Mouse (Mus musculus) neural tube, embryonic 15.5 days (tissue): Measurements from ENCODE around the gene Ulk4. TPM values are rescaled to one million over a fixed set of nuclear protein-coding genes. Genes with fewer than 3 reads are reported as not detected.

ENCODE experiments used
- ATAC-seq: fragments of 200-750 bp; cut with Nextera tagmentation; 2 replicates; pipeline ENCODE4 v1.8.0; 2017; ENCODE audit warnings: mild to moderate bottlenecking, moderate TSS enrichment, moderate library complexity; ENCODE audit not compliant: low FRiP score
- H3K27ac ChIP-seq: fragments of 300-500 bp; sonication (generic); replicated peaks from 2 replicates; pipeline ENCODE4 v1.5.1; 2015; ENCODE audit warnings: mild to moderate bottlenecking, inconsistent platforms
- H3K27me3 ChIP-seq: fragments of 300-500 bp; sonication (generic); replicated peaks from 2 replicates; pipeline ENCODE4 v1.6.1; 2015; ENCODE audit warnings: inconsistent platforms
- H3K36me3 ChIP-seq: fragments of 300-500 bp; sonication (generic); 2 replicates; pipeline ENCODE4 v1.6.1; 2015; ENCODE audit warnings: inconsistent platforms
- H3K4me1 ChIP-seq: fragments of 300-500 bp; sonication (generic); 2 replicates; pipeline ENCODE4 v1.6.1; 2015; ENCODE audit warnings: inconsistent platforms
- H3K4me2 ChIP-seq: fragments of 300-500 bp; sonication (generic); 2 replicates; pipeline ENCODE4 v1.6.1; 2015; ENCODE audit warnings: inconsistent platforms, mild to moderate bottlenecking, moderate library complexity
- H3K4me3 ChIP-seq: fragments of 300-500 bp; sonication (generic); replicated peaks from 2 replicates; pipeline ENCODE4 v1.5.1; 2015; ENCODE audit warnings: mild to moderate bottlenecking, inconsistent platforms
- H3K9ac ChIP-seq: fragments of 300-500 bp; sonication (generic); replicated peaks from 2 replicates; pipeline ENCODE4 v1.6.1; 2015; ENCODE audit warnings: mild to moderate bottlenecking, inconsistent platforms
- H3K9me3 ChIP-seq: fragments of 300-500 bp; sonication (generic); replicated peaks from 2 replicates; pipeline ENCODE4 v1.6.1; 2016; ENCODE audit warnings: inconsistent platforms
- WGBS: fragments of 180-500 bp; shearing (Covaris S2); methylation state at CpG from one replicate; pipeline ENCODE4 v1.1.7; 2015; ENCODE audit warnings: mixed read lengths; 5-methylcytosine and 5-hydroxymethylcytosine counted together
- polyA plus RNA-seq: library from polyadenylated mRNA; unstranded; fragments of >200 nt; fragmentation: Nextera tagmentation; extraction: Ambion mirVana; gene quantifications from 2 replicates; pipeline ENCODE4 v1.2.1, GENCODE M21; 2015

The Ulk4 gene
- polyA plus RNA-seq, 1 experiment from 2014 or later, result 62.5 TPM

DNA sequence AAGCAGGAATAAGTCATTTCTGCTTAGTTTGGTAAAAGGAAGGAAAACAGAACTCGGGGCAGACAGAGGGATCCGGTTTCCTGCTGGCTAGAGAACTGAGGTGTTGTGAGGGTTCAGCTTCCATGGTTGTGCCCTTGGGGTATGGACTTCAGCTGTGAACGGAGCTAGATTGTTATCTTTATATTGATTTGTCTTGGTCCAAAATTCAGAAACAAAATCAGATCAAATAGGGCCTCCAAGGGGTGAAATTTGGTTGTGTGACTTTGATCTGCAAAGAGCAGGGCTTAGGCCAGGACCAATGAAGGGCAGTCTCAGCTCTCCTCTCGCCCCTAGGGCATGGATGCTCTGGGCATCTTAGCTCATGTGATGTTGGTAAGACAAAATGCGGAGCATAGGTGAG is 292.5 kb downstream of the Ulk4 start:
- H3K4me3 ChIP-seq, result no peak overlapping the region
- H3K4me2 ChIP-seq, result no peak overlapping the region
- no peaks in the 10 kb centered on the region for H3K9me3 ChIP-seq
- no peak for ATAC-seq
- no peaks in the 10 kb centered on the region for H3K36me3 ChIP-seq
- H3K4me1 ChIP-seq, result peaks cover 22% of the 10 kb centered on the region
- H3K27ac ChIP-seq, result no peak overlapping the region
- no peak overlapping the region for H3K9ac ChIP-seq
- H3K27me3 ChIP-seq, result no peaks in the 10 kb centered on the region
- 85% methylated on average over 5 of the region's 5 CpGs for WGBS

- Histone ChIP-seq H3K4me2 (no peak overlapping the region), H3K4me3 (no peak overlapping the region), H3K27me3 (no peaks in the 10 kb centered on the region), H3K27ac (no peak overlapping the region), H3K36me3 (no peaks in the 10 kb centered on the region), H3K9ac (no peak overlapping the region), H3K9me3 (no peaks in the 10 kb centered on the region), H3K4me1 (peaks cover 22% of the 10 kb centered on the region)
- ATAC-seq, result no peak
- WGBS, result 92% methylated on average over 8 of the region's 8 CpGs
Measured at GRCm38 (mm10) chr9:120983849-120984248, 293.1 kb downstream of the Ulk4 start.

- H3K27ac ChIP-seq, result no peak overlapping the region
- ATAC-seq, result no peak
- H3K4me1 ChIP-seq, result 0 out of 2 replicates have a peak, but pooled peaks cover 5% of the 10 kb centered on the region
- no peaks in the 10 kb centered on the region for H3K36me3 ChIP-seq
- no peak overlapping the region for H3K4me2 ChIP-seq
- no peak overlapping the region for H3K9ac ChIP-seq
- 85% methylated on average over 7 of the region's 7 CpGs for WGBS
- H3K9me3 ChIP-seq, result no peaks in the 10 kb centered on the region
- H3K27me3 ChIP-seq, result no peaks in the 10 kb centered on the region
- no peak overlapping the region for H3K4me3 ChIP-seq
Measured at GRCm38 (mm10) chr9:120981777-120982176, 295.2 kb downstream of the Ulk4 start.

- no peak overlapping the region for H3K4me2 ChIP-seq
- peaks cover 17% of the 10 kb centered on the region for H3K4me1 ChIP-seq
- H3K36me3 ChIP-seq, result no peaks in the 10 kb centered on the region
- no peak for ATAC-seq
- no peak overlapping the region for H3K27ac ChIP-seq
- H3K9ac ChIP-seq, result no peak overlapping the region
- no peaks in the 10 kb centered on the region for H3K9me3 ChIP-seq
- H3K27me3 ChIP-seq, result no peaks in the 10 kb centered on the region
- 95% methylated on average over 4 of the region's 4 CpGs for WGBS
- H3K4me3 ChIP-seq, result no peak overlapping the region
Measured at GRCm38 (mm10) chr9:120976856-120977255, 300.1 kb downstream of the Ulk4 start.

GRCm38 (mm10) chr9:120976158-120976557 is 300.8 kb downstream of the Ulk4 start:
- H3K9me3 ChIP-seq, result no peaks in the 10 kb centered on the region
- no peak overlapping the region for H3K4me2 ChIP-seq
- peak overlapping the region; percentile 54; the same call in 1 of the 2 replicates for H3K27ac ChIP-seq
- H3K27me3 ChIP-seq, result no peaks in the 10 kb centered on the region
- ATAC-seq, result peak; percentile 58; the same call in 1 of the 2 replicates
- peaks cover 16% of the 10 kb centered on the region for H3K4me1 ChIP-seq
- no peaks in the 10 kb centered on the region for H3K36me3 ChIP-seq
- H3K9ac ChIP-seq, result no peak overlapping the region
- H3K4me3 ChIP-seq, result no peak overlapping the region
- WGBS, result 50% methylated on average over 5 of the region's 5 CpGs

- H3K27me3 ChIP-seq, result no peaks in the 10 kb centered on the region
- no peak overlapping the region for H3K4me3 ChIP-seq
- no peak overlapping the region for H3K9ac ChIP-seq
- H3K4me2 ChIP-seq, result no peak overlapping the region
- H3K4me1 ChIP-seq, result peaks cover 13% of the 10 kb centered on the region
- no peak overlapping the region for H3K27ac ChIP-seq
- H3K36me3 ChIP-seq, result peaks cover 3% of the 10 kb centered on the region
- ATAC-seq, result no peak
- no peaks in the 10 kb centered on the region for H3K9me3 ChIP-seq
- 79% methylated on average over 2 of the region's 2 CpGs for WGBS
Measured at GRCm38 (mm10) chr9:120974209-120974608, 302.8 kb downstream of the Ulk4 start.

DNA sequence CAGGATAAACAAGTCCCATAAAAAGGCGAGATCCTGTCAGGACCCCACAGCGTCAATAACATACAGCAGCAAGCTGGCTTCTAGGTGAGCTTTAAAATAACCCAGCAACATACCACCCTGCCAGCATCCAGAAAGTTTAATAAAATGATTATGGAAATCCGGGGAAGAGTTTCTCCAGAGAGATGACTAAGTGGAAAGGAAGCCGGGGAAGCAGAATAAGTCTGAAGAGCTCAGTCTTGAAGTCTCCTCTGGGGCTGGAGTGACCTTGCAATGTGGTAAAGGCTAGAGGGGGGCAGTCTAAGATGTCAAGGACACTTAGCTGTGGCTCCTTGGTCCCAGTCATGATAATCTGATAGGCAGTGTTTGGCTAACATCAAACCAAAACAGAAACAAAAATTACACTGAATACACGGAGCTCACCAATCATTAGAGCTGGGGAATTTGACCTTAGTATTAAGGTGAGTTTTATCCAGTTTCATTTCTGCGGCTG is 303.9 kb downstream of the Ulk4 start:
- Histone ChIP-seq H3K36me3 (peaks cover 12% of the 10 kb centered on the region), H3K27me3 (no peaks in the 10 kb centered on the region), H3K4me3 (no peak overlapping the region), H3K9ac (no peak overlapping the region), H3K4me1 (peaks cover 13% of the 10 kb centered on the region), H3K27ac (no peak overlapping the region), H3K9me3 (no peaks in the 10 kb centered on the region), H3K4me2 (no peak overlapping the region)
- no peak for ATAC-seq
- WGBS, result 79% methylated on average over 6 of the region's 6 CpGs

- Histone ChIP-seq H3K9me3 (no peaks in the 10 kb centered on the region), H3K27ac (no peak overlapping the region), H3K9ac (no peak overlapping the region), H3K4me1 (peaks cover 29% of the 10 kb centered on the region), H3K4me3 (no peak overlapping the region), H3K4me2 (no peak overlapping the region), H3K27me3 (no peaks in the 10 kb centered on the region), H3K36me3 (peaks cover 57% of the 10 kb centered on the region)
- ATAC-seq, result no peak
- WGBS, result 90% methylated on average over 10 of the region's 10 CpGs
Measured at GRCm38 (mm10) chr9:120965007-120965406, 312.0 kb downstream of the Ulk4 start.

GRCm38 (mm10) chr9:120964224-120964623 is 312.8 kb downstream of the Ulk4 start:
- Histone ChIP-seq H3K36me3 (peaks cover 61% of the 10 kb centered on the region), H3K9ac (no peak overlapping the region), H3K9me3 (no peaks in the 10 kb centered on the region), H3K27ac (0 out of 2 replicates have a peak overlapping the region, but pooled peaks have one; percentile 9), H3K4me3 (no peak overlapping the region), H3K4me2 (no peak overlapping the region), H3K27me3 (no peaks in the 10 kb centered on the region), H3K4me1 (peaks cover 29% of the 10 kb centered on the region)
- ATAC-seq, result no peak
- 76% methylated on average over 5 of the region's 5 CpGs for WGBS

DNA sequence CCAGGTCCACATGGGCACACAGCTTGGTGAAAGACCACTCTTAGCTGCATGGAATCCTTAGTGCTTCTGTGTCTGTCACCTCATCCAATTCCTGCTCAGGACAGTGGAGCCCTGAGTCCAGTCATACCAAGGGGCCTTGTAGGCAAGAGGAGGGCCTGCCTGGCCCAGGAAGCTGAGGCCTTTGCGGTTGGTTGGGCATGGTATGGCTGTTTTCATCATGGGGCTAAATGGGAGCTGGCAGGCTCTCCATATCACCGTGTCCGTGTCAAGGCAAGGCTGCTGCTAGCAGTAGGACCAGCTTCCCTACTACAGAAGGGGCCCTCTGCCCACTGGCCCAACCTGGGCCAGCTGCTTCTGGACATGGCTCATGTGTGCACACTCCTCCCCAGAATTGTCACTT is 313.3 kb downstream of the Ulk4 start:
- peaks cover 29% of the 10 kb centered on the region for H3K4me1 ChIP-seq
- no peak overlapping the region for H3K27ac ChIP-seq
- no peak overlapping the region for H3K4me3 ChIP-seq
- 83% methylated on average over 3 of the region's 3 CpGs for WGBS
- no peaks in the 10 kb centered on the region for H3K9me3 ChIP-seq
- no peak overlapping the region for H3K4me2 ChIP-seq
- H3K9ac ChIP-seq, result no peak overlapping the region
- H3K36me3 ChIP-seq, result peaks cover 61% of the 10 kb centered on the region
- no peak for ATAC-seq
- no peaks in the 10 kb centered on the region for H3K27me3 ChIP-seq

- Histone ChIP-seq H3K27ac (no peak overlapping the region), H3K4me3 (no peak overlapping the region), H3K27me3 (no peaks in the 10 kb centered on the region), H3K4me2 (no peak overlapping the region), H3K36me3 (peaks cover 64% of the 10 kb centered on the region), H3K9ac (no peak overlapping the region), H3K4me1 (peaks cover 29% of the 10 kb centered on the region), H3K9me3 (no peaks in the 10 kb centered on the region)
- ATAC-seq, result no peak
- 87% methylated on average over 4 of the region's 4 CpGs for WGBS
Measured at GRCm38 (mm10) chr9:120963104-120963503, 313.9 kb downstream of the Ulk4 start.

DNA sequence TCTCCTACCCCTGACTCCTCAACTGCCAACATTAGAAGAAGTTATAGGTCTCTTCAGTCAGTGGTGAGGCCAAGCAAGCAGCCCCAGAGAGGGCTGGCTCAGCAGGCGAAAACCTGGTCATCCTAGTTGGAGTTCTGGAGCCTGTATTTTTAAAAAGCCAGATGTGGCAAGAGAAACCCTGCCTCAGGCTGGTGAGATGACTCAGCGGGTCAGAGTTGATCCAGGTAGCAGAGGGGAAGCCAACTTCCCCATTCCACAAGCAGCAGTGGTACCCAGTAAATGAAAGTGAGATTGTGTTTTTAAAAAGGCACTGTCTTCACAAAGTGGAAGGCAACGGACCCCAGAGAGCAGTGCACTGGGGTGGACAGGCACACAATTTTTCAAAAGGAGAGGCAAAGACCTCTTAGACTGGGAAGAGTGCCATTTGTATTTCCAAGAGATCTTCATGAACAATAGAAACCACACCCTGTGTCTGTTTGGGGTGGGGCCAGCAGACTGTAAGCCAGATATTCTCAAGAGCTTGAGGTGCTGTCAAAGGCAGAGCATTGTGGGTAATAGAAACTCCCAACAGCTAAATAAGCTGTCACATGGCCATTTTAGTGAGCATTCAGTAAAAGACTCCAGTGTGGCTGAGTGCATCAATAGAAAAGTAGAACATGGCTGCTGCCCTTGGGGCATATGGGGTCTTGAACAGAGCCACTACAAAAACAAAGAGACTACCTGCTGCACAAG is 314.9 kb downstream of the Ulk4 start:
- Histone ChIP-seq H3K4me2 (no peak overlapping the region), H3K27me3 (no peaks in the 10 kb centered on the region), H3K9ac (no peak overlapping the region), H3K27ac (0 out of 2 replicates have a peak overlapping the region, but pooled peaks have one; percentile 33), H3K9me3 (no peaks in the 10 kb centered on the region), H3K4me3 (no peak overlapping the region), H3K4me1 (peaks cover 29% of the 10 kb centered on the region), H3K36me3 (peaks cover 69% of the 10 kb centered on the region)
- no peak for ATAC-seq
- 85% methylated on average over 3 of the region's 3 CpGs for WGBS
